Mouse (Mus musculus) midbrain, embryonic 10.5 days (tissue): ENCODE results near the gene Cacng4. TPM values are rescaled to one million over a fixed set of nuclear protein-coding genes. Genes with fewer than 3 reads are reported as not detected.

Source experiments
- DNase-seq: peaks from one replicate; pipeline ENCODE4 v3.0.0-alpha.2; 2017; ENCODE audit warnings: low spot score
- H3K27ac ChIP-seq: fragments of 300-500 bp; sonication (generic); replicated peaks from 2 replicates; pipeline ENCODE4 v1.5.1; 2016; ENCODE audit warnings: mild to moderate bottlenecking
- H3K27me3 ChIP-seq: fragments of 300-500 bp; sonication (generic); 2 replicates; pipeline ENCODE4 v1.6.1; 2016; ENCODE audit warnings: low read depth, mild to moderate bottlenecking; ENCODE audit not compliant: poor library complexity, severe bottlenecking
- H3K36me3 ChIP-seq: fragments of 300-500 bp; sonication (generic); 2 replicates; pipeline ENCODE4 v1.6.1; 2016; ENCODE audit warnings: mild to moderate bottlenecking, moderate library complexity
- H3K4me1 ChIP-seq: fragments of 300-500 bp; sonication (generic); 2 replicates; pipeline ENCODE4 v1.6.1; 2016
- H3K4me3 ChIP-seq: fragments of 300-500 bp; sonication (generic); 2 replicates; pipeline ENCODE4 v1.5.1; 2016; ENCODE audit warnings: mild to moderate bottlenecking, moderate library complexity
- H3K9me3 ChIP-seq: fragments of 300-500 bp; sonication (generic); replicated peaks from 2 replicates; pipeline ENCODE4 v1.6.1; 2016; ENCODE audit warnings: mild to moderate bottlenecking
- WGBS: fragments of 180-500 bp; shearing (Covaris S2); methylation state at CpG from one replicate; pipeline ENCODE4 v1.1.7; 2016; 5-methylcytosine and 5-hydroxymethylcytosine counted together
- polyA plus RNA-seq: library from polyadenylated mRNA; unstranded; fragments of >200 nt; fragmentation: Nextera tagmentation; extraction: Ambion mirVana; gene quantifications from 2 replicates; pipeline ENCODE4 v1.2.1, GENCODE M21; 2016

Cacng4 gene
- polyA plus RNA-seq, 1 experiment from 2014 or later = 8.9 TPM

DNA sequence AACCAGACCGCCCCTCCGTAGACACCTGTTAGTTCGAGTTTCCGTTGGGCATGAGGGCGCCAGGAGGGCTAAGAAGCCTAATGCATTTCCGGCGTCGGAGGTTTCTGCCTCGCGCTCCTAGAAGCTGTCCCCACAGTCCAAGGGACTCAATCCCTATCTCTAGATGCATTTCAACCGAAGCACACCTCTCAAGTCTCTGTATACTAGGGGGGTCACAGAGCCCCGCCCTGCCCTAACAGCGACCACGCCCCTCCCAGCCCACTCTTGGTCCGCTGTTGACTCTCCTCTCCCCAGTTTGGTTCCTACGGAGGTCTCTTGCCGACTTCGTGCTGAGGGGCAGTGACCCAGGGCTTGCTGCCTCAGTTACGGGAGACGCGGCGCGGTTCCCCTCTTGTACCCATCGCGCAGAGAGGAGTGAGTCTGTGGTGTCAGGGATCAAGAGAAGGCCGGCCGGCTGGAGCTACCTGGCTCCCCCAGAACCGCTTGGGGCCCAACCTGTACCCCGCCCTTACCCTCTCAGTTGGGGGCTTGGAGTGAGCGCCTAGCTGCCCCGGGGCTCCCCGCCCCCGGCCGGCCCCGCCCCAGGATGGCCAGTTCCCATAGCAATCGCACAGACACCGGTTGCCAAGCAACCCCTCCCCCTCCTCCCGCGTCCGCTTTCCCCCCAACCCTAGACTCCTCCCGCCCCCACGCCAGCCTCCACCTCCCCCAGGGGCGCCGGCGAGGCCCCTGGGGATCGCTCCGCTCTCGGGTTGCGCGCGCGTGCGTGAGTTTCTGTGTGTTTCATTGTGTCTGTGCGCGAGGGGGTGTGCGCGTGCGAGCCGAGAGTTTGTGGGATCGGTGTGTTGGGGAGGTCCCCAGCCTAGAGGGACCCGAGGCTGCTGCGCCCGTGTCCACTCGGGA, 906 bp downstream of the Cacng4 start:
- WGBS = under 1% methylated on average over 58 of the region's 64 CpGs
- peak overlapping the region; percentile 96 for H3K27ac ChIP-seq
- DNase-seq = peak; percentile 84
- H3K9me3 ChIP-seq = no peaks in the 10 kb centered on the region
- H3K4me1 ChIP-seq = peaks cover 58% of the 10 kb centered on the region
- H3K27me3 ChIP-seq = peaks cover 69% of the 10 kb centered on the region
- H3K4me3 ChIP-seq = peak overlapping the region; percentile 76
- peaks cover 21% of the 10 kb centered on the region for H3K36me3 ChIP-seq

DNA sequence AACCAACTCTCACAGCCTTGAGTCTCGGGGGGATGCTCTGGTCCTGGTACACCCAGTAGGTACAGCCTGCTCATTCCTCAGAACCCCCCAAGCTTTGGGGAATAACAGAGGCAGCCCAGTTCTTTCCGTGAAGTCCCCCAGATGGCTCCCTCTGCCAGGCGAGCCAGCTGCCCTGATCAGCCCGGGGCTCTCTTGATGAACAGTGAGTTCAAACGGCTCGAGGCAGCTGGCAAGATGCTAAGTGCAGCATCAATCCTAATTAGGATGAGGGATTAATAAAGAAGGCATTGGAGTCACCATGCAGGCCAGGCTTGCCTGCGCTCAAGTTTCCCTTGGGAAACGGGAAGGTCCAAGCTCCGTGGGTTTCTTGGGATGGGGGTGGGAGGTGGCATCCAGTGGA, 2.2 kb downstream of the Cacng4 start:
- WGBS = 29% methylated on average over 9 of the region's 9 CpGs
- Histone ChIP-seq H3K9me3 (no peaks in the 10 kb centered on the region), H3K36me3 (peaks cover 34% of the 10 kb centered on the region), H3K4me1 (peaks cover 46% of the 10 kb centered on the region), H3K4me3 (peak overlapping the region; percentile 76), H3K27ac (peak overlapping the region; percentile 96; the same call in 1 of the 2 replicates), H3K27me3 (peaks cover 56% of the 10 kb centered on the region)
- DNase-seq = no peak

DNA sequence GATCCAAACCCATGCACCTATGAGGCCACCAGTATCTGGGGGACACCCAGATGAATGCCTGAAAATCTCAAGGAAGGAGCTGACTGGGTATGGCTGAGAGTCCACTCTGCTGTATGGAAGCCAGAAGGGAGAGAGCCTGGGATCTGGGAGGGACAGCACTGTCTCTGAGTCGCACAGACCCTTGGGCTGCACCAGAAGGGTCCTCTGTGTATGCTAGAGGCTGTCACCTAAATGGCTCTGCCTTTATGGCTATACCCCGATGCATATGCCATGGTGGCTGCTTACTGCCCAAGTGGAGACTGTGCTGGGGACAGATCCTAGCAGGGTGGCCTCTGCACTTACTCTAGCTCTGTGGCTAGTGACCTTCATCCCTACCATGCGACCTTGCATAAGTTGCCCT, 8.6 kb downstream of the Cacng4 start:
- Histone ChIP-seq H3K4me3 (no peak overlapping the region), H3K36me3 (peaks cover 40% of the 10 kb centered on the region), H3K27me3 (no peaks in the 10 kb centered on the region), H3K27ac (no peak overlapping the region), H3K9me3 (no peaks in the 10 kb centered on the region), H3K4me1 (peaks cover 8% of the 10 kb centered on the region; the same call in 1 of the 2 replicates)
- WGBS = 86% methylated on average over 3 of the region's 3 CpGs
- no peak for DNase-seq

DNA sequence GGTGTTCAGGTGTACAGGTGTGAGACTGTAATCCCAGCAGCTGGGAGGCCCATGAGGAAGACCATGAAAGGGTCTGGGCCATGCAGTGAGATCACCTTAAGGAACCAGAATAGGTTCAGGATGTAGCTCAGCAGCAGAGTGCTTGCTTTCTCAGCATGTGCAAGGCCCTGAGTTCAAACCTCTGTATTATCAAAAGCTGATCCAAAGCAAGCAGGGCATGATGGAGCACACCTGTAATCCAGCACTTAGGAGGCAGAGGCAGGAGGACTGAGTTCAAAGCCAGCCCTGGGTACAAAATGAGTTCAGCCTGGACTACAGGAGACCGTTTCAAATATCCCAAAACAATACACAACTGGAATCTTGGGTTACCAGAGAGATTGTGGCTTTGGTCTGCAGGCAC, 9.1 kb downstream of the Cacng4 start:
- peaks cover 8% of the 10 kb centered on the region for H3K4me1 ChIP-seq
- H3K27me3 ChIP-seq = no peaks in the 10 kb centered on the region
- WGBS = 89% methylated on average over 1 of the region's 1 CpGs
- H3K27ac ChIP-seq = no peak overlapping the region
- peaks cover 40% of the 10 kb centered on the region for H3K36me3 ChIP-seq
- H3K9me3 ChIP-seq = no peaks in the 10 kb centered on the region
- no peak overlapping the region for H3K4me3 ChIP-seq
- DNase-seq = no peak

DNA sequence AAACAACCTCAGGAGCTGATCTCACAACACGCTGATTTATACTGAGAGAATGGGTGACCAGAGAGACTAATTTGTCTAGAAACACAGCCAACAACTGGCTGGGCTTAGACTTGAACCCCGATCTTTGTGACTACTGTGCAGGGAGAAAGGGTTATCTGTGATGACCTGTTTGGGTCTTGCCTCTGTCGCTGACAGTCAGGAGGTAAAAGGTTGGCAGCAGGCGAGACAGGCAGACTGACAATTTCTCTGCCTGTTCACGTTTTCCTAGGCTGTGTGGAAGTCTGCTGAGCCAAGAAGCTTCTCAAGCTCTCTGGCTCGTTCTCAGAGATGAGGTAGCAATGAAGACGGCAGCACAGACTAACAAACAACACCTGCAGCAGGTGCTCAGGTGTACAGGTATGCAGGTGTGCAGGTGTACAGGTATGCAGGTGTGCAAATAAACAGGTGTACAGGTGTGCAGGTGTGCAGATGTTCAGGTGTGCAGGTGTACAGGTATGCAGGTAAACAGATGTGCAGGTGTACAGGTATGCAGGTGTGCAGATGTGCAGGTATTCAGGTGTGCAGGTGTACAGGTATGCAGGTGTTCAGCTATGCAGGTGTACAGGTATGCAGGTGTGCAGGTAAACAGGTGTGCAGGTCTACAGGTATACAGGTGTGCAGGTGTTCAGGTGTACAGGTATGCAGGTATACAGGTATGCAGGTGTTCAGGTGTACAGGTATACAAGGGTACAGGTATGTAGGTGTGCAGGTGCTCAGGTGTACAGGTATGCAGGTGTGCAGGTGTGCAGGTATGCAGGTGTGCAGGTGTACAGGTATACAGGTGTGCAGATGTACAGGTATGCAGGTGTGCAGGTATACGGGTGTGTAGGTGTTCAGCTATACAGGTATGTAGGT, 10.2 kb downstream of the Cacng4 start:
- Histone ChIP-seq H3K36me3 (peaks cover 31% of the 10 kb centered on the region), H3K4me1 (peaks cover 20% of the 10 kb centered on the region), H3K27me3 (no peaks in the 10 kb centered on the region), H3K4me3 (no peak overlapping the region), H3K9me3 (no peaks in the 10 kb centered on the region), H3K27ac (no peak overlapping the region)
- no peak for DNase-seq
- 90% methylated on average over 8 of the region's 8 CpGs for WGBS

DNA sequence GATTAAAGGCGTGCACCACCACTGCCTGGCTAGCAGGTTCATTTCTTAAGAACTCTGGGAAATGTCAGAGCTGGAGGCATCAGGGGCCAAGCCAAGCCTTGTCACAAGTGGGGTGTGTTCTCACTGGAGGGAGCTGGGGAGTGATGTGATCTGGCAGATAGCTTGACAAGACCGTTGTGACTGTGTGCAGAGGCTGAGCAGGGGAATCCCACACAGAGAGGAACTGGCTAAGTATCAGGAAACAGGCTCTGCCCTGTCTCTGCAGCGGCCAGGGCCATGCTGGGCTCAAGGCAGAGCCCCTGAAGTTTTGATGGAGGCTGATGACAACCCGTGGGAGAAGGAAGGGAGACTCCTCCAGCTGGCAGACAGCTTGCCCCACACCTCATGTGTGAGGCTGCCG, 11.8 kb downstream of the Cacng4 start:
- no peak for DNase-seq
- Histone ChIP-seq H3K36me3 (peaks cover 15% of the 10 kb centered on the region), H3K27ac (no peak overlapping the region), H3K27me3 (no peaks in the 10 kb centered on the region), H3K4me3 (no peak overlapping the region), H3K9me3 (no peaks in the 10 kb centered on the region), H3K4me1 (peaks cover 35% of the 10 kb centered on the region)
- 80% methylated on average over 5 of the region's 5 CpGs for WGBS

DNA sequence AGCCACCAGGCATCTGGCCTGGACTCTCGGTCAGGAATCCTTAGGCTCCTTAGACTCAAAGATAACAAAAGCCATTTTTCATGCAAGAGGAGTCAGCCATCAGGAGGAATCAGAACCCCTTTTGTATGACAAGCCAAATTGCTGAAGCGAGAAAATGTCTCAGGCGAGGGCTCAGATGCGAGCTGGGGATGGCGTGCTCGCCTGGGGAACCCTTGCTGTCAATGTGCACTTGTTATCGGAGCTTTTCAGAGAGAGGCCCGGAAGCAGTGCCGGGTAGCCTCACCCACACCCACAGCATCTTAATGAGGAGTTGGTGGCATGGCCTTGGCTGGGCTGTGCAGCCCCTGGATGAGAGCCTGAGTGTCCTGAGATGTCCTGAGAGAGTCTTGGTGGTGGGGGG, 15.5 kb downstream of the Cacng4 start:
- WGBS = 43% methylated on average over 9 of the region's 9 CpGs
- Histone ChIP-seq H3K4me3 (no peak overlapping the region), H3K9me3 (no peaks in the 10 kb centered on the region), H3K27ac (peak overlapping the region; percentile 24; the same call in 1 of the 2 replicates), H3K4me1 (peaks cover 72% of the 10 kb centered on the region), H3K36me3 (peaks cover 9% of the 10 kb centered on the region), H3K27me3 (peaks cover 12% of the 10 kb centered on the region)
- no peak for DNase-seq

DNA sequence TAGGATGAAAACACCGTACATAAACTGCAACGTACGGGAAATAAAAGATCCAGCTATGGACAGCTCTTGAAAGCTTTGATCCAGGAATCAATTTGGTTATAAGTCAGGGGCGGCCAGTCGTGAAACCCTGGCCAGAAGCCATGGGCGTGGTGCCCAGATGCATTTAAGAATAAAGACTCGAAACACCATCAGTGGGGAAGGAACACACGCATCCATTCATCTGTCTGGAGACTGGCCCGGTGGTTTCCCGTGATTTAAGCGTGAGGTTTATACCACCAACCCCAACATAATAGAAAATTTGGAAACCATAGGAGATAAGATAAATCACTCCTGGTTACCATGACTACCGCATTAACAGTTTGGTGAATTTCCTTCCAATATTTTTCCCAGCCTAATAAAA, 16.9 kb downstream of the Cacng4 start:
- Histone ChIP-seq H3K27me3 (peaks cover 12% of the 10 kb centered on the region), H3K9me3 (no peaks in the 10 kb centered on the region), H3K4me3 (no peak overlapping the region), H3K36me3 (peaks cover 12% of the 10 kb centered on the region), H3K27ac (no peak overlapping the region), H3K4me1 (peaks cover 78% of the 10 kb centered on the region)
- 74% methylated on average over 12 of the region's 12 CpGs for WGBS
- no peak for DNase-seq

DNA sequence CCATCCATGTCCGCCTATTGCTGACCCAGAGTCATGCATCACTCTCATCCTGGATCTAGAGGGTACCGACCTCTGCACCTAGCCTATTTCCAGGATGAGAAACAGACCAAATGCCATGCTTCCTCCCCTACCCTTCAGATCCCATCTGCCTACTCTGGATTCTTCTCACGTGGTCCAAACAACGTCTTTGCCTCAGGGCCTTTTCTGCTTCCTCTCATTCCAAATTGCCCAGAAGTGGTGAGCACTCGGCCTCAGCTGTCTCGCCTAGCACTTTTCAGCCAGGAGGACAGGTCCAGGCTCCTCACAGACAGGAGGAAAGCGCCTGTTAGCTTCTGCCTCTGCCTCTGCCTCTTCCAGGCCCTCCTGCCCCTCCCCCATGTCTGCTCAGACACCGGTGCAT, 21.0 kb downstream of the Cacng4 start:
- H3K27ac ChIP-seq = peak overlapping the region; percentile 55
- 76% methylated on average over 8 of the region's 8 CpGs for WGBS
- H3K27me3 ChIP-seq = peaks cover 12% of the 10 kb centered on the region
- H3K9me3 ChIP-seq = no peaks in the 10 kb centered on the region
- DNase-seq = no peak
- no peak overlapping the region for H3K4me3 ChIP-seq
- H3K4me1 ChIP-seq = peaks cover 83% of the 10 kb centered on the region
- peaks cover 12% of the 10 kb centered on the region; the same call in 1 of the 2 replicates for H3K36me3 ChIP-seq

DNA sequence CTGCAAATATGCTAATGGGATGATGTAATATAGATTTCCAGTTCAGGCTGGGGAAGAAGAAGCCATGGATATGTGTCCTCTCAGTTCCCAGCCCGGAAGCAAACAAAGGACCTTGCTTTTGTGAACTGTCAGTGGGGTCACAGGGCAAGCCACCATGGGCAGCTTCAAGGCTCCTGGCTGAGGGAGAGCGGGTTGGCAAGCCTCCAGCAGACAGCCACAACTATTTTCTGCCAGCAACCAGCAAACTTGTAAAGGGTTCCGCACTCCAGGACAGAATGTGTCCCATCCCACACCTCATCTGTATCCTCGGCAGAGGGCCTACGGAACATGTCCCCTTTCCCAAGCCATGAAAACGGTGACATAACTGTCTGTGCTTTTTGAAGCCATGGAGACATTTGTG, 22.4 kb downstream of the Cacng4 start:
- H3K27me3 ChIP-seq = peaks cover 12% of the 10 kb centered on the region
- 76% methylated on average over 6 of the region's 6 CpGs for WGBS
- no peak for DNase-seq
- no peak overlapping the region for H3K4me3 ChIP-seq
- H3K36me3 ChIP-seq = peaks cover 12% of the 10 kb centered on the region; the same call in 1 of the 2 replicates
- peaks cover 83% of the 10 kb centered on the region for H3K4me1 ChIP-seq
- H3K27ac ChIP-seq = peak overlapping the region; percentile 30; the same call in 1 of the 2 replicates
- no peaks in the 10 kb centered on the region for H3K9me3 ChIP-seq

DNA sequence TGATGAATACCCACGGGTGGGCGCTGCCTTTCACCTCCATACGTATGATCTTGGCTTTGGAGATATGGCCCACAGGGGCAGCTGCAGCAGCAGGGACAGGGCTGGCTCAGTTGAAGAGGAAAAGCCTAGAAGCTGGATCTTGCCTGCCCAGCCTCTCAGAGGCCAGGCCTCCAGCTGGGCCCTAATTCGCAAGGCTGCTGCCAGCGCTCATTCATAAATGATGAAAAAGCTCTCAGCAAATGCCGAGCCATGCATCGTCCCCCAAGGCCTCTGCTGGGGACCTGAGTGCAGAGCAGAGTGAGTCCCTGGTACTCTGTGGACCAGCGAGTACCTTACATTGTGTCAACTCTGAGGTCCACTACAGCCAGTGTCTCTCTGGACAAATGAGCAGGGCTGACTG, 26.0 kb downstream of the Cacng4 start:
- DNase-seq = no peak
- peak overlapping the region; percentile 50; the same call in 1 of the 2 replicates for H3K27ac ChIP-seq
- no peaks in the 10 kb centered on the region for H3K27me3 ChIP-seq
- peaks cover 63% of the 10 kb centered on the region for H3K4me1 ChIP-seq
- no peaks in the 10 kb centered on the region for H3K9me3 ChIP-seq
- WGBS = 71% methylated on average over 8 of the region's 8 CpGs
- H3K4me3 ChIP-seq = no peak overlapping the region
- peaks cover 12% of the 10 kb centered on the region; the same call in 1 of the 2 replicates for H3K36me3 ChIP-seq

DNA sequence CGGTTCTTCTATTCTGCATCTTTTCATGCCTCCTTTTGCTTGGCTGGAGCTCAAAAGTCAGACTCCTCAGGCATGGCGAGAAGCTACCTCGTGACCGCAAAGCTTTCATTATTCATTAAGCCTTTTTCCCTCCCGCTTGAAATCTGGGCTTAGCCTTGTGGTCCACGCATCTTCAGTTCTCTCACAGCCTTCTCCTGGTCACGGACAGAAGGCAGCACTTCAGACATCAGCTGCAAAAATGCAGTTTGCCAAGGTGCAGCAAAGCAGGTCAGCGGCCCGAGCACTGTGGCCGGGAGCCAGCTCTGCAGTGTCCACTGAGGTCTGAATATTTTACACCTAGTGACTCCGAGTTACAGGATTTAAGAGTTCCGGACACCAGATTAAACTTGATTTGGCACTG, 27.4 kb downstream of the Cacng4 start:
- H3K27ac ChIP-seq = 0 out of 2 replicates have a peak overlapping the region, but pooled peaks have one; percentile 10
- H3K36me3 ChIP-seq = peaks cover 7% of the 10 kb centered on the region; the same call in 1 of the 2 replicates
- DNase-seq = no peak
- H3K27me3 ChIP-seq = no peaks in the 10 kb centered on the region
- no peak overlapping the region for H3K4me3 ChIP-seq
- H3K4me1 ChIP-seq = peaks cover 63% of the 10 kb centered on the region
- 68% methylated on average over 12 of the region's 12 CpGs for WGBS
- no peaks in the 10 kb centered on the region for H3K9me3 ChIP-seq
